Mouse (Mus musculus) heart, postnatal 0 days (tissue): ENCODE results near the gene Bid. TPM values are rescaled to one million over a fixed set of nuclear protein-coding genes. Genes with fewer than 3 reads are reported as not detected.

Source experiments
- ATAC-seq: fragments of 200-750 bp; cut with Nextera tagmentation; 2 replicates; pipeline ENCODE4 v1.8.0; 2017; ENCODE audit warnings: low read depth, moderate number of reproducible peaks, moderate library complexity; ENCODE audit not compliant: insufficient read depth
- DNase-seq: peaks from one replicate; pipeline ENCODE4 v3.0.0-alpha.2; 2016; ENCODE audit warnings: low spot score
- H3K27ac ChIP-seq: fragments of 300-500 bp; sonication (generic); 2 replicates; pipeline ENCODE4 v1.5.1; 2014; ENCODE audit warnings: low read depth, mild to moderate bottlenecking
- H3K27me3 ChIP-seq: fragments of 300-500 bp; sonication (generic); 2 replicates; pipeline ENCODE4 v1.6.1; 2014; ENCODE audit warnings: low read length, mixed read lengths; ENCODE audit not compliant: control insufficient read depth, insufficient read depth
- H3K36me3 ChIP-seq: fragments of 300-500 bp; sonication (generic); replicated peaks from 2 replicates; pipeline ENCODE4 v1.6.1; 2014; ENCODE audit warnings: low read length, mixed read lengths; ENCODE audit not compliant: control insufficient read depth, insufficient read depth
- H3K4me1 ChIP-seq: fragments of 300-500 bp; sonication (generic); 2 replicates; pipeline ENCODE4 v1.6.1; 2014; ENCODE audit warnings: antibody characterized with exemption; ENCODE audit not compliant: control insufficient read depth, insufficient read depth
- H3K4me2 ChIP-seq: fragments of 300-500 bp; sonication (generic); 2 replicates; pipeline ENCODE4 v1.6.1; 2014; ENCODE audit warnings: low read depth, mild to moderate bottlenecking, low read length, moderate library complexity
- H3K4me3 ChIP-seq: fragments of 300-500 bp; sonication (generic); 2 replicates; pipeline ENCODE4 v1.5.1; 2014; ENCODE audit warnings: low read depth, low read length
- H3K9ac ChIP-seq: fragments of 300-500 bp; sonication (generic); replicated peaks from 2 replicates; pipeline ENCODE4 v1.6.1; 2014; ENCODE audit warnings: low read depth, low read length, mixed read lengths
- H3K9me3 ChIP-seq: fragments of 300-500 bp; sonication (generic); replicated peaks from 2 replicates; pipeline ENCODE4 v1.6.1; 2016; ENCODE audit warnings: low read length; ENCODE audit not compliant: control insufficient read depth
- CTCF ChIP-seq: IDR thresholded peaks from 2 replicates; pipeline ENCODE4 v1.5.1; 2016; ENCODE audit warnings: antibody characterized with exemption, control low read depth, low read depth
- EP300 ChIP-seq: IDR thresholded peaks from 2 replicates; pipeline ENCODE4 v1.6.1; 2016; ENCODE audit warnings: antibody characterized with exemption, low read depth
- WGBS: fragments of 180-500 bp; shearing (Covaris S2); extraction: QIAGEN DNeasy Blood & Tissue Kit; methylation state at CpG from one replicate; pipeline ENCODE4 v1.1.7; 2014; 5-methylcytosine and 5-hydroxymethylcytosine counted together
- polyA plus RNA-seq: library from polyadenylated mRNA; unstranded; fragments of >200 nt; fragmentation: Nextera tagmentation; extraction: Ambion mirVana; gene quantifications from 2 replicates; pipeline ENCODE4 v1.2.1, GENCODE M21; 2015
- total RNA-seq: library from RNA; depleted of rRNA; stranded (reverse); fragments of >200 nt; gene quantifications from 2 replicates; pipeline ENCODE4 v1.2.3, GENCODE M21; 2014; ENCODE audit warnings: low replicate concordance

The Bid gene
- total and polyA plus RNA-seq, 2 experiments from 2014 or later = 3.3 to 3.6 TPM

DNA sequence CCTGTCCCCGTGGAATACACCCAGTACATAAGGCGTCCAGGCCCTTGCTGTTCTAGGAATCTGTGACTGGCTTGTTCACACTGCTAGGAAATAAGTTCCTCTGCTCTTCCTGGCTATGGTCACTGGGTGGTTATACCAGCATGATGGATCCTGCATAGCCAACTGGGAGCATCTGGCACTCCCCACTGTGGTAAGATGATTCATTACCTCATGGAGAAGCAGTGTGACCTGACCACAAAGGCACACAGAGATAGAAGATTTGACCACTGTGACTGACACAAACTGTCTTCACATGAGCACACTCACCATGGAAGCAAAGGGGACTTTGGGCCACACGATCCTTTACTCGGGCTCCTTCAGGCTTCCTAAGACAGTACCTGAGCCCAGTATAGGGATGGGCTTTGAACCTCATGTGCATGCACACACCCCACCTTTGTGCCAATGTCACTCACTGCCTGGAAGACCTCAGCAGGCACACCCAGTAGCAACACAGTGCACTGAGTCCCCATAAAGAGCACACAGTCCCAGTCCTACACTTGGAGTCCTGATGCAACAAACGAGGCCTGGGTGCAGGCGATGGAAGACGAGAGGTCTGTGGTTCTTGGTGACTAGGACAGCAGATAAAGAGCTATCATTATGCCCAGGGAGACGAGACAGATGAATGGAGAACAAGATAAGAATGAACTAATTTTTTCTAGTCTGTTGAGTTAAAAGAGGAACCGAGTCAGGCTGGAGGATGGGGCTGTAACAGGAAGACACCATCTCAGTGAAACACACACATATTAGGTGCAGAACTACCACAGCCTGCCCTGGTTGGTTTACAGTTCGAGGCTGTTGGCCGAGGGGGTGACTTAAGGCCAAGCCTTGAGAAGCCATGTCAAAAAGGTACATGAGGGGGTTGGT is 39.9 kb upstream of the Bid start:
- 81% methylated on average over 11 of the region's 11 CpGs for WGBS
- TF ChIP-seq EP300 (no peak), CTCF (no peak)
- no peak for ATAC-seq
- Histone ChIP-seq H3K36me3 (peaks cover 88% of the 10 kb centered on the region), H3K27ac (no peak overlapping the region), H3K9ac (no peak overlapping the region), H3K9me3 (no peaks in the 10 kb centered on the region), H3K4me3 (no peak overlapping the region), H3K4me2 (no peak overlapping the region), H3K4me1 (no peaks in the 10 kb centered on the region), H3K27me3 (no peaks in the 10 kb centered on the region)
- DNase-seq = no peak

DNA sequence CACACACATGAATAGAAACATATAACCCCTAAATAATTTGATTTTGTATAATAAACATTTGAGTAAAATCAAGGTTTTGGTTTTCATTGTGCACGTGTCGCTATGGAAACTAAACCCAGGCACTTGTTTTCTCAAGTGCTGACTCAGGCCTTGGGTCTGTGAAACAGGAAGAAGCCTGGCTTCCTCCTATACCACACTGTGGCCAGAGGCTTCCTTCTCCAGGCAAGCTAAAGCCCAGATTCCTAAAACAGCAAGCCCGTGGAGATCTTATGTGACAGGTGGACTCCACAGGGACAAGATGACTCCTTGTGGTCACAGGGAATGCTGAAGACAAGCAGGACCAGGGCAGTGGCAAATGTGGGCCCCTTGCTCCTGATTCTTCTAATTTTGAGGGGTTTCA is 38.6 kb upstream of the Bid start:
- Histone ChIP-seq H3K4me3 (no peak overlapping the region), H3K4me2 (no peak overlapping the region), H3K36me3 (peaks cover 85% of the 10 kb centered on the region), H3K4me1 (no peaks in the 10 kb centered on the region), H3K27ac (no peak overlapping the region), H3K27me3 (no peaks in the 10 kb centered on the region), H3K9ac (no peak overlapping the region), H3K9me3 (no peaks in the 10 kb centered on the region)
- 55% methylated on average over 3 of the region's 3 CpGs for WGBS
- no peak for TF ChIP-seq CTCF
- TF ChIP-seq EP300 = no peak
- peak; percentile 29 for DNase-seq
- no peak for ATAC-seq

GRCm38 (mm10) chr6:120954241-120954640 is 37.6 kb upstream of the Bid start:
- Histone ChIP-seq H3K27ac (no peak overlapping the region), H3K9me3 (no peaks in the 10 kb centered on the region), H3K4me2 (no peak overlapping the region), H3K4me1 (no peaks in the 10 kb centered on the region), H3K36me3 (peaks cover 85% of the 10 kb centered on the region), H3K9ac (no peak overlapping the region), H3K27me3 (no peaks in the 10 kb centered on the region), H3K4me3 (no peak overlapping the region)
- TF ChIP-seq EP300 (no peak), CTCF (no peak)
- WGBS = 78% methylated on average over 8 of the region's 8 CpGs
- DNase-seq (no peak), ATAC-seq (no peak)

- Histone ChIP-seq H3K9me3 (no peaks in the 10 kb centered on the region), H3K27me3 (no peaks in the 10 kb centered on the region), H3K4me1 (no peaks in the 10 kb centered on the region), H3K9ac (no peak overlapping the region), H3K4me2 (no peak overlapping the region), H3K27ac (no peak overlapping the region), H3K36me3 (peaks cover 85% of the 10 kb centered on the region), H3K4me3 (no peak overlapping the region)
- 96% methylated on average over 6 of the region's 6 CpGs for WGBS
- TF ChIP-seq CTCF (no peak), EP300 (no peak)
- DNase-seq = no peak
- ATAC-seq = no peak
Measured at GRCm38 (mm10) chr6:120952475-120952874, 35.8 kb upstream of the Bid start.

- no peak overlapping the region for H3K27ac ChIP-seq
- no peak overlapping the region for H3K4me3 ChIP-seq
- peaks cover 86% of the 10 kb centered on the region for H3K36me3 ChIP-seq
- no peaks in the 10 kb centered on the region for H3K4me1 ChIP-seq
- H3K4me2 ChIP-seq = no peak overlapping the region
- no peak for TF ChIP-seq EP300
- no peaks in the 10 kb centered on the region for H3K9me3 ChIP-seq
- WGBS = 85% methylated on average over 6 of the region's 6 CpGs
- DNase-seq = no peak
- no peak for ATAC-seq
- H3K9ac ChIP-seq = no peak overlapping the region
- H3K27me3 ChIP-seq = no peaks in the 10 kb centered on the region
Measured at GRCm38 (mm10) chr6:120951311-120951710, 34.7 kb upstream of the Bid start.

DNA sequence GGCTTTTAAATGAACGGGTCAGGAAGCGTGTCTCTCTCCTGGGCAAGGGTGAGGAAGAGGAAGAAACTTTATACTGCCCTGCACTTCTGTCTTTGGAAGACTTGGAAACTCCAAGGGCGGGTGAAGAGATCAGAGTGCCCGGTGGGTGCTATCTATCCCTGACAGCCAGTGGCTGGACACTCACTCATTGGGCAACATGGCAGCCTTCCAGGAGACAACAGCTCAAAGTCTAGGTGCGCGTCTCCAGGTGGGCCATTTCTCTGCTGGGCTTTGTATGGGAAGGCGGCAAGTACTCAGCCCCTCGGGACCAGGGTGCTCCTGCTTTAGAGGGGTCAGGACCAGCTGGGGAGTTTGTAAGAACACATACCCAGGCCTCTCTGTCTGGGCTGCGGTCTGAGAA is 28.9 kb upstream of the Bid start:
- 96% methylated on average over 9 of the region's 9 CpGs for WGBS
- TF ChIP-seq CTCF (no peak), EP300 (no peak)
- DNase-seq = no peak
- Histone ChIP-seq H3K4me3 (no peak overlapping the region), H3K27me3 (no peaks in the 10 kb centered on the region), H3K9ac (no peak overlapping the region), H3K9me3 (no peaks in the 10 kb centered on the region), H3K4me2 (no peak overlapping the region), H3K4me1 (no peaks in the 10 kb centered on the region), H3K36me3 (peaks cover 82% of the 10 kb centered on the region), H3K27ac (no peak overlapping the region)
- no peak for ATAC-seq
